7 mouse cellular contexts compared by ENCODE assay signal in the genomic region with DNA sequence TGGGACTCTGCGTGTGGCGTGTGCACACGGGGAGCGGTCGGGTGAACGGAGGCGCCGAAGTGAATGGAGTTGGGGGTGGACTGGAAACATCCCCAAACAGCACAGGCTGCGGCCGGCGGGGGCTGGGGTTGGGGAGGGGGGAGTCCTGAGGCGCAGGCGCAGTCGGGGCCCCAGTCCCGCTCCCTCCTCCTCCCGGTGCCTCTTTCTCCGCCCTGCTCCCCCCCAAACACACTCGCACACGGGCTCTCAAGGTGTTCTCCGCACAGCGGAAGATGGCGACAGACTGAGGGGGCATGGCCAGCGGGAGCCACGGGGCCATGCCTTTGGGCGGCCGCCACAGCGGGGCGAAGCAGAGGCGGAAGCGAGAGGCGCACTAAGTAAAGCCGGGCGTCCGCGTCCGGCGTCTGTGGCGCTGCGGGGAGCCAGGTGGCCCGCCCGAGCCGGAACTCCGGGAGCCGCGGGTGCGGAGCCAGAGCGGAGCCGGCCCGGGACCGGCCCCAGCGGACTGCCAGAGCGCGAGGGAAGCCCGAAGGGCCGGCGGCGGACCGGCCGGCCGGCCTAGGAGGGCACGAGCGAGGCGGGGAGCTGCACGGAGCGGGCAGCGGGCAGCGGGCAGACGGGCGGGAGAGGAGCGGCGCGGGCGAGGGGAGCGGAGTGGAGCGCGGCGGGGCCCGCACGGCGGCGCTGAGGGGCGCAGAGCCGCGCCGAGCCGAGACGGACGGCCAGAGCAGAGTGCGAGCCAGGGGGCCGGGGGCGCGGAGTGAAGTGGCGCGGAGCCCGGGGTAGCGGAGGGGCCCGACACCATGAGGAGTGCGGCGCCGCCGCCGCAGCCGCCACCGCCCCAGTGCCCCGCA. TPM values are rescaled to one million over a fixed set of nuclear protein-coding genes. Genes with fewer than 3 reads are reported as not detected.
DNase-seq lines count a peak whose midpoint lies in the region; ATAC-seq and TF ChIP-seq lines count a peak whose summit lies in the region.

No protein-coding gene starts in this region.

- 20% methylated on average over 55 of the region's 105 CpGs for WGBS in limb, embryonic 11.5 days
- WGBS in neural tube, embryonic 12.5 days, result 14% methylated on average over 67 of the region's 105 CpGs

- H3K4me2 ChIP-seq in limb, embryonic 11.5 days (ENCODE audit: low read depth, severe bottlenecking), result peak overlapping the region; percentile 67
- peak overlapping the region; percentile 63 for H3K4me2 ChIP-seq in neural tube, embryonic 12.5 days (replicated peaks)

- H3K9ac ChIP-seq in limb, embryonic 11.5 days (ENCODE audit: low read length), result no peak overlapping the region
- H3K9ac ChIP-seq in neural tube, embryonic 12.5 days, result peak overlapping the region; percentile 65

- no peak overlapping the region for H3K27ac ChIP-seq in embryonic fibroblast, embryonic 13.5 days (ENCODE audit: insufficient read depth, low read length)
- no peak overlapping the region for H3K27ac ChIP-seq in limb, embryonic 11.5 days (replicated peaks; ENCODE audit: low read depth, low read length)
- H3K27ac ChIP-seq in neural tube, embryonic 12.5 days, result 0 out of 2 replicates have a peak overlapping the region, but pooled peaks have one; percentile 26

- TF ChIP-seq CTCF in embryonic fibroblast, embryonic 13.5 days (IDR thresholded peaks at IDR 0.05; ENCODE audit: borderline replicate concordance, insufficient read depth, low read length), result no peak

- peak; percentile 0 for DNase-seq in Muller cell, postnatal 12 days (ENCODE audit: inconsistent ontology term)
- DNase-seq in adrenal gland, postnatal 10 days, result peak; percentile 12
- peak; percentile 35 for DNase-seq in kidney, adult 18-20 months
- DNase-seq in limb, embryonic 11.5 days (ENCODE audit: low spot score), result peak; percentile 29
- no peak for DNase-seq in embryo, embryonic 10 days (ENCODE audit: low spot score)

- no peaks in the 10 kb centered on the region for H3K9me3 ChIP-seq in limb, embryonic 11.5 days (ENCODE audit: control insufficient read depth, low read length)
- H3K9me3 ChIP-seq in neural tube, embryonic 12.5 days, result no peaks in the 10 kb centered on the region

- ATAC-seq in limb, embryonic 11.5 days (ENCODE audit: insufficient number of reproducible peaks, low FRiP score, low TSS enrichment, low read depth), result peak; percentile 67
- ATAC-seq in neural tube, embryonic 12.5 days (ENCODE audit: low FRiP score, low read depth), result peak; percentile 84

- no peaks in the 10 kb centered on the region for H3K36me3 ChIP-seq in limb, embryonic 11.5 days (ENCODE audit: control insufficient read depth, insufficient read depth, low read length)
- H3K36me3 ChIP-seq in neural tube, embryonic 12.5 days, result no peaks in the 10 kb centered on the region

- TF ChIP-seq POLR2A in embryonic fibroblast, embryonic 13.5 days (IDR thresholded peaks at IDR 0.05; ENCODE audit: low read depth, low read length), result no peak

- peak overlapping the region; percentile 27; the same call in 1 of the 2 replicates for H3K4me3 ChIP-seq in embryonic fibroblast, embryonic 13.5 days (ENCODE audit: insufficient read depth, low read length)
- H3K4me3 ChIP-seq in limb, embryonic 11.5 days (ENCODE audit: low read depth, low read length), result peak overlapping the region; percentile 38
- H3K4me3 ChIP-seq in neural tube, embryonic 12.5 days, result peak overlapping the region; percentile 58

- no peaks in the 10 kb centered on the region for H3K4me1 ChIP-seq in embryonic fibroblast, embryonic 13.5 days (ENCODE audit: control insufficient read depth, insufficient read depth, low read length)
- no peaks in the 10 kb centered on the region for H3K4me1 ChIP-seq in limb, embryonic 11.5 days (ENCODE audit: control insufficient read depth, insufficient read depth, low read length)
- no peaks in the 10 kb centered on the region for H3K4me1 ChIP-seq in neural tube, embryonic 12.5 days

- H3K27me3 ChIP-seq in limb, embryonic 11.5 days (ENCODE audit: control insufficient read depth, insufficient read depth, low read length), result peaks cover 27% of the 10 kb centered on the region
- peaks cover 9% of the 10 kb centered on the region; the same call in 1 of the 2 replicates for H3K27me3 ChIP-seq in neural tube, embryonic 12.5 days (replicated peaks)

RNA-seq across cellular contexts. Expression of a gene that starts 0.7 kb away (rescaled TPM):
- total RNA-seq in adrenal gland, postnatal 10 days (2021), result 1 to 10 TPM; 1.5 to 1.9 TPM
- polyA plus RNA-seq in embryonic fibroblast, embryonic 13.5 days (2011; ENCODE audit: insufficient read length, low read depth, missing spikeins), result not detected in 2 replicates
- polyA plus RNA-seq in limb, embryonic 11.5 days (2014; fragmentation: Nextera tagmentation; extraction: Ambion mirVana), result 0.11 and 0.14 TPM in 2 replicates
- 0.89 and 1.1 TPM in 2 replicates for polyA plus RNA-seq in neural tube, embryonic 12.5 days (2016; fragmentation: Nextera tagmentation; extraction: Ambion mirVana)
